Mouse (Mus musculus): ENCODE results near the gene Coq2.

The Coq2 gene

DNA sequence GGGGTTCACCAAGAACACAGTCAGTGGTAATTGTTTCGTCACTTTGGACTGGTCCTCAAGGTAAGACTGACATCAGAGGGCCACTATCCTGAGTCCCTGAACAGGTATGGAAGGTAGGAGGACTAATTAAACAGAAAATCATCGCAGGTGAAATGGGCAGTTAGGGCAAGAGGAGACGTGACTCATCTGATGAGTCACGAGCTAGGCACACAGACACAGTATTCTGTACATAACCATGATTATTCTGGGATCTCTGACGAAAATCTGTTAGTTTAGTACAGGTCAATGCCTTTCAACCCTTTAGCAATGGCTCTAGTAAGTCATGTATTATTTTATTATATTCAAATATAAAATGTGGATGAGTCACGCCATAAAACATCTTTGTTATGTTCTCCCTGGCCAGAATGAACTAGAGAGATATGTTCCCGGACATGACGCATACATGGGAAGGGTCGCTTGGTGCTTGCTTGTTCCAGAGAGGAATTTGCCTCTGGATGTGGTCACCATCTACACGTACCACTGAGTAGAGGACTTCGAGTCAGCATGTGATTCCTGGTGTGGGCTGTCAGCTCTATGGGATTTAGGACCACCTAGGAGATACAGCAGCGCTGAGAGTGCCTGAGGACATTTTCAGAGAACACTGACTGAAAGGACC, 52.3 kb downstream of the Coq2 start:
- intact Hi-C loops (cut with DNase I) = no loop called here

GRCm38 (mm10) chr5:100621876-100622508, 52.9 kb downstream of the Coq2 start:
- intact Hi-C loops (cut with DNase I) = no loop called here

GRCm38 (mm10) chr5:100620952-100621351, 54.0 kb downstream of the Coq2 start:
- intact Hi-C loops (cut with DNase I) = no loop called here

GRCm38 (mm10) chr5:100619586-100620275, 55.2 kb downstream of the Coq2 start:
- intact Hi-C loops (cut with DNase I) = no loop called here

DNA sequence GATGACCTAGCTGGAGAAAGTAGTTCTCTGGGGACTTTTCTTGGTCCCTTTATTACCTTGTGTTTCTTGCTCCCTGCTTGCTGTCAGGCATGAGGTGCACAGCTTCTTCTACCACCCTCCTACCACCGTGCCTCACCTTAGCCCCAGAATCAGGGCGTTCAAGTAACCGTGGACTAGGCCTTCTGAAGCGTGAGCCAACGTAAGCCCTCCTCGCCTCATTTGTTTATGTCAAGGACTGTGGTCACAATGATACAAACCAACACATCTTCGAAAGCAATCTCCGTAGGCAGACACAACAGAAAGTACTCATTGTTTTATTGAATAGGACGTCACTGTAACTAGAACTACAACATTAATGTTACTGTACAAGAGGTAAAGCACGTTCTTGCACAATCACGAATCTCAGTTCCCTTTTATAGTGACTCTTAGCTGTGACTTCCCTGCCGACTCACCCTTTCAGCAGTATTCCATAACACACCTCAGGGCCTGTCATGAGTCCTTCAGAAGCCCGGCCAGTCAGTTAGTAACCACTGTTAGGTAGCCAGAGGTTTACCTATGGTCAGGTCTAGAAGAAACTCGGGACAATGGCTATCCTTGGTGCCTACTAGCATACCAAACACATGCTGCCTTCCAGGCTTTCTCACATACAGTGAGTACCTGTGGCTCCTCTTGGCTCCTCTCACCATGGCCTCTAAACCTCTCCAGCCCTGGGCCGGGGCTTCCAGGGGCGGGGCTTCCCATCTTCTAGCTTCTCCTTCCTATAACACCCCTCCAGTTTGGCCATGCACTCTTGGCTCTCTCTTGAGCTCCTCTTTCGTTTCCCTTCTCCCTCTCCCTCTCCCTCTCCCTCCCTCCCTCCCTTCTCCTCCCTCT, 60.8 kb downstream of the Coq2 start:
- intact Hi-C loops (cut with DNase I) = no loop called here

GRCm38 (mm10) chr5:100607868-100608267, 67.1 kb downstream of the Coq2 start:
- intact Hi-C loops (cut with DNase I) = no loop called here

DNA sequence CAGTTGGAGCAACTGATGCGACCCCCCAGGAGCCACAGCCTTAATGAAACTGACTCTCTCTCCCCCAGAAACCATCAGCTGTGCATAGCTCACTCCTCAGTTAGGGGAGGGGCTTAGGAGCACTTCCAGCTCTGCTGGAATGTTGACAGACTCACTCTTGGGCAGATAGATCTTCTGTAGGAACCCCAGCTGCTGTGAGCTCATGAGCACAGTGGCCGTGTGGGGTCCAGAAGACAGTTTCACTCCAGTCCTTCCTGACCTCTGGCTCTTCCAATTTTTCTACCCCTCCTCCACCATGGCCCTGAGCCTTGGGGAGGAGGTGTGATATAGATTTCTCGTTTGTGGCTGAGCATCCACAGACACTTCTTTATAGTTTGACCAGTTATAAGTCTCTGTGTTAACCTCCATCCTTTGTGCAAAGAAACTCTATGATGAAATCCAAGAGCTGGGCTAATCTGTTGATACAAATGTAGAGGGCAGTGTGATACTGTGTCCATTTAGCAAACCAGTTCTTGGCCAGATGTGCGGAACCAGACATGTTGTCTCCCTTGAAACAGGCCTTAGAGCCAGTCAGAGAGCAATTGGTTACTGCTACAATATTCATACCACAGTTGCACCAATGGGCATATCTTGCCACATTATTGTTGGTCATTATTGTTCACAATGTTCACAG, 67.7 kb downstream of the Coq2 start:
- intact Hi-C loops (cut with DNase I) = no loop called here

- intact Hi-C loops (cut with DNase I) = no loop called here
These were observed 69.1 kb downstream of the Coq2 start for GRCm38 (mm10) chr5:100605828-100606229.

Measured in adrenal gland (tissue).